Mouse (Mus musculus) testis, adult 2 months (tissue): Measurements from ENCODE around the gene Lrrc38. TPM values are rescaled to one million over a fixed set of nuclear protein-coding genes. Genes with fewer than 3 reads are reported as not detected.
A peak's percentile ranks its signal among the peaks of the same experiment; 100 is the strongest.

Experiments
- H3K27ac ChIP-seq: fragments of 200-500 bp; 2 replicates; pipeline ENCODE4 v1.5.1; 2012; ENCODE audit warnings: low read depth, low read length; ENCODE audit not compliant: control insufficient read depth, insufficient read depth
- H3K27me3 ChIP-seq: fragments of 200-500 bp; 2 replicates; pipeline ENCODE4 v1.6.1; 2012; ENCODE audit warnings: mild to moderate bottlenecking, low read length, moderate library complexity; ENCODE audit not compliant: control insufficient read depth, insufficient read depth
- H3K36me3 ChIP-seq: fragments of 200-500 bp; 2 replicates; pipeline ENCODE4 v1.6.1; 2012; ENCODE audit warnings: mild to moderate bottlenecking, low read length; ENCODE audit not compliant: control insufficient read depth, insufficient read depth
- H3K4me1 ChIP-seq: fragments of 200-500 bp; 2 replicates; pipeline ENCODE4 v1.6.1; 2012; ENCODE audit warnings: low read length; ENCODE audit not compliant: control insufficient read depth, insufficient read depth
- H3K4me3 ChIP-seq: fragments of 200-500 bp; 2 replicates; pipeline ENCODE4 v1.5.1; 2012; ENCODE audit warnings: low read depth, mild to moderate bottlenecking, low read length, moderate library complexity, mixed read lengths; ENCODE audit not compliant: control insufficient read depth
- CTCF ChIP-seq: fragments of 200-500 bp; IDR thresholded peaks from 2 replicates; pipeline ENCODE4 v1.5.1; 2012; ENCODE audit warnings: low read depth, mild to moderate bottlenecking, inconsistent platforms, low read length, moderate library complexity; ENCODE audit not compliant: control insufficient read depth, insufficient read depth, insufficient replicate concordance
- POLR2A ChIP-seq: fragments of 200-500 bp; IDR thresholded peaks from 2 replicates; pipeline ENCODE4 v1.6.1; 2012; ENCODE audit warnings: low read depth, mild to moderate bottlenecking, inconsistent platforms, low read length, moderate library complexity; ENCODE audit not compliant: control insufficient read depth
- polyA plus RNA-seq: library from polyadenylated mRNA; depleted of rRNA; stranded (reverse); fragments of >200 nt; gene quantifications from 2 replicates; pipeline ENCODE4 v1.2.3, GENCODE M21; 2012; rRNA removed

The Lrrc38 gene
- 0.31 and 0.35 TPM in 2 replicates for polyA plus RNA-seq

DNA sequence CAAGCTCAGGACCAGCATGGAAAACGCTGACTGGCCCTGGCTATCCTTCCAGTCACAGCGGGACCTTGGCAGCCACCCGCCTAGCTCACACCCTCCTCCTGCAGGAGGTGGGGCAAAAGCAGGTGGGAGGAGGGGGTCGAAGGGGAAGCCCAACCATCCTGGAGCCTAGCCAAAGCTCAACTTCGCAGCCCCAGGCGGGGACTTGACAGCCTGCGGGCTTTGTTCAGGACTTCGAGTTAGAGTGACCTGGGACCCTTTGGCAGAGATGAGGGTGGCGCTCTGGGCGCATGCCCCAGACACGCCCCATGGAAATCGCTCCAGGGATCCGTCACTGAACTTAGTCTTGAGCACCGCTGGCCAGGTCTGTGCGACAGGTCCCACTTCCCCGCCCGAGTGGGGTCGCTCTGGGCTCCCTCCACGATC is at the start of gene Lrrc38:
Lrrc38 (plus strand) TSS at position 274 of the 423 bp plus-strand sequence.
- Histone ChIP-seq H3K4me1 (peaks cover 10% of the 10 kb centered on the region), H3K27ac (no peak within 1 kb of the TSS), H3K27me3 (no peaks in the 10 kb centered on the region), H3K36me3 (no peaks in the 10 kb centered on the region), H3K4me3 (peak within 1 kb of the TSS; percentile 1)
- TF ChIP-seq POLR2A (no peak), CTCF (no peak)

DNA sequence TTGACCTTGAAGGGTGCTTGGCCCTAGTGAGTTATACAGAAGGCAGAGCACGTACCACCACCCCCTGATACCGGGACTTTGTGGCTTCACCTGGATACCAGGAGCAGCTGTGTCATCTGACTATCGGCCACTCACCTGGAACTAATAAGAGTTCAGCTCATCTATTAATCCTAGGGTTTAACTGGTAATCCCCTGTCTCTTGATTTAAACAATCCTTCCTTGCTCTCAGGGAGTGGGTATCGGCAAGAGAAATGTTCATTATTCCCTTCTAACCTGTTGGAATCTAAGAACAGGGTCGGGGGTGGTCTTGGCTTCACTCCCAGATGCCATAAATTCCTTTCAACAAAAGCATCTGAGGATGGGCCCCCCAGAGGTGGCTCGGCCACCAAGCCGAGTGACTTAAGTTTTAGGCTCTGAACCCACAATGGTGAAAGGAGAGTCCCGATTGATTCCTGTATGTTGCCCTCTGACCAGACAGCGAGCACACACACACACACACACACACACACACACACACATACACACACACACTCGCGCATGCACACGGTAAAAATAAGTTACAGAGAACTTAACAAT is 49.4 kb upstream of the Lrrc38 start:
- TF ChIP-seq CTCF (no peak), POLR2A (no peak)
- no peaks in the 10 kb centered on the region for H3K27me3 ChIP-seq
- H3K36me3 ChIP-seq, result no peaks in the 10 kb centered on the region
- no peak overlapping the region for H3K4me3 ChIP-seq
- H3K27ac ChIP-seq, result no peak overlapping the region
- H3K4me1 ChIP-seq, result peaks cover 3% of the 10 kb centered on the region

DNA sequence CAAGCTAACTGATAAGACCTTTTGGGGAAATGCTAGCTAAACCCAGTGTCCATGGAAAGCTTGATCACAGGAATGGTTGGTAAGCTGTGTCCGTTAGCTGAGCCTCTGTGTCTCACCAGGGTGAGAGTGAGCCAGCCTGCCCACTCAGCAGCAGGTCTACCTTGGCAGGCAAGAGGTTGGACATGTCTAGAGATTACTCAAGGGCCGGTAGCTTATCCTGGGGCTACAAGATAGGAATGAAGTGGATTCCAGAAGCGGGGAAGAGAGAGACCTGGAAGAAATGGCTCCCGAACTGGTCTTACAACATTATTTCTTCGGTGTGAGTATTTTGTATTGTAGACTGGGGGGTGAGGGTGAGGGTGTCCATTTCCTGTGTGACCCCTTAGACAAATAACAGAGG is 48.5 kb upstream of the Lrrc38 start:
- H3K4me1 ChIP-seq, result peaks cover 3% of the 10 kb centered on the region
- no peaks in the 10 kb centered on the region for H3K27me3 ChIP-seq
- H3K4me3 ChIP-seq, result no peak overlapping the region
- TF ChIP-seq POLR2A, result no peak
- no peak for TF ChIP-seq CTCF
- no peak overlapping the region for H3K27ac ChIP-seq
- no peaks in the 10 kb centered on the region for H3K36me3 ChIP-seq

DNA sequence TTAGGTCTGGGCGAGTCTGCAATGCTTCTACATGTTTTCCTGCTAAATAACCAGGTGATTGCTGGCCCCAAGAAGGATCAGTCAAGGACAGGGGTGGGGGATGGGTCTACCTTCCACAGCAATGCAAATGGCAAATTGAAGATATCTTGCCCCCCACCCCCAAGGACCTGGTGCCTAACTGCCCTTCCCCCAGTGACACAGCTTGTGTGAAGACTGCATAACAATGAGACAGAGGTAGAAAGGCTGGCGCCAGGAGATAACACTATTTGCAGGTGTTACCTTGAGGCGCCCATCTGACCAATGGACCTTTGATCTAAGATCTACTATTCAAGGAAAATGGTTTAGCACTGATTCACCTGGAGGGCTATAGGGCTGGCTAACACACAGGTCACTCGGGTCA is 47.7 kb upstream of the Lrrc38 start:
- Histone ChIP-seq H3K27ac (no peak overlapping the region), H3K36me3 (no peaks in the 10 kb centered on the region), H3K4me1 (peaks cover 3% of the 10 kb centered on the region), H3K4me3 (peak overlapping the region; percentile 28), H3K27me3 (no peaks in the 10 kb centered on the region)
- TF ChIP-seq POLR2A, result no peak
- TF ChIP-seq CTCF, result no peak

DNA sequence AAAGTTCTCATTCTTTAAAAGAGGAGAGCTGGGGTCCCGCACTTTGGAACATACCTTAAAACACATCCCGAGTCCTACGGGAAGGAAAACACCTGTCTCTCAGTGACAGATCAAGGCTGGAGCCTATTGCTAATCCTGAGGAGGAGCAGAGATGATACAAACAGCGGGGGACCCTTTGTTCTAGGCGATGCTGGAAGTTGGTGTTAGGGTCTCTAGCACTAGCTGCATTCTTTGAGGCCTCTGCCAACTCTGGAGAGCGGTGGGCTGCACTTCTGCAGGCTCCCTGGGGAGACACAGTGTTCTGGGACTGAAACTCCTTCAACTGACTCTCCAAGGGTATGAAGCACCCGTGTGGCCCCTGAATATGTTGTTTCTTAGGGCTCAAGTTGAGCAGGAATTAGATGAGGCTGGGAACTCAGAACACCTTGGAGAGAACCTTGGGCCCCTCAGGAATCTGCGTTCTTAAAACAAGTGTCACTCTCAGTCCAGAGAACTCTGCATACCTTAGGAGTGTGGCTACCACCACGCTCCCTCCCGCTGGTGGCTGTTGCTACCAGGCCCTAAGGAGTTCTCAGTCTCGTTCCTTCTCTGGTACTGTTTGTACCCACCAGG is 47.2 kb upstream of the Lrrc38 start:
- peaks cover 3% of the 10 kb centered on the region for H3K4me1 ChIP-seq

DNA sequence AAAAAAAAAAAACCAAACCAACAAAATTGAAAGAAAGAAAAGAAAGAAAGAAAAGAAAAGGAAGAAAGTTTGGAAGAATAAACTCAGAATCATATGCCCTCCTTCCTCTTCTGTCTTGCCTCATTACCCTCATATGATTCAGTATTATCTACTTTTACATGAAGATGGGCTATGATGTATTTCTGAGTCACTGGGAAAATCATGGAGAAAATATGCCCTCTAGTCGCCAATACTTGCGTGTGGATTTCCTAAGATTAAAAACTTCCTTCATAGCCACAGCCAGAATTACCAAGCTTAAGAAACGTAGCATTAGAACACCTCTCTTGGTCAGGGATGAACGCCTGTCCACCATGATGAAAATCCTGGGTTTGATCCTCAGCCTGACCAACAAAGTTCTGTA is 44.5 kb upstream of the Lrrc38 start:
- Histone ChIP-seq H3K4me1 (no peaks in the 10 kb centered on the region), H3K27ac (no peak overlapping the region), H3K4me3 (no peak overlapping the region), H3K36me3 (no peaks in the 10 kb centered on the region), H3K27me3 (no peaks in the 10 kb centered on the region)
- TF ChIP-seq POLR2A (no peak), CTCF (no peak)

More for the DNA sequence above, 47.2 kb upstream of the Lrrc38 start:
- Histone ChIP-seq H3K27me3 (no peaks in the 10 kb centered on the region), H3K4me3 (peak overlapping the region; percentile 28), H3K27ac (no peak overlapping the region), H3K36me3 (no peaks in the 10 kb centered on the region)
- no peak for TF ChIP-seq CTCF
- no peak for TF ChIP-seq POLR2A

DNA sequence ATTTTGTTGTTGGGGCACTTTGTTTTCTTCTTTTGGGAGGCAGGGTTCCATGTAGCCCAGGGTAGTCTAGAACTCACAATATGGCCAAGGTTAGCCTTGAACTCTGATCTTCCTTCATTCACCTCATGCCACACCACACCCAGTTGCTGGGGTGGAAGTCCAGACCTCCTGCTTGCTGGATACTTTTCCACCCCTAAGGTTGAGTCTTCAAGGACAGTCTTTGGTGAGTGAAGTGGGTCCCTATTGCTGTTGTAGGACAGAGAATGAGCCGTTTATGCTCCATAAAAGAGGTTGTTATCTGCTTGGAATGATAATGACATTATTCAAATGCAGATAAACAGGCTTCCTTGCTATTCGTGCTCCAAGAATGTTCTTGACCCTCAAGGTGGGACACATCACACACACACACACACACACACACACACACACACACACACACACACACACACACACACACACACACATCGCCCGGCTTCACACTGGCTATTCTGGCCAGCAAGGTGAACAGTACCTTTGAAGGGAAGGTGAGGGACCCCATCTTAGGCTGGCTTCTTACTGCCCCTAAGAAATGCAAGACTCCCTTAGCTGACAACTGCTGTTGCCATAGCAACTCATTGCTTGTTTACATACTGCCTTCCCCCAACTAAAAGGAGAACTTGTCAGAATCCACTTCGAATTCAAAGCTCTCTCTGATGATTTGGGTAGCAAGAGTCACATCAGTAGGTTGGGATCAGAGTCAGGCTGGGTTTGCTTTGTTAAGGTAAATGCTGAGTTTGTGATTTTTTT is 43.4 kb upstream of the Lrrc38 start:
- no peaks in the 10 kb centered on the region for H3K4me1 ChIP-seq
- H3K36me3 ChIP-seq, result no peaks in the 10 kb centered on the region
- H3K4me3 ChIP-seq, result no peak overlapping the region
- H3K27me3 ChIP-seq, result no peaks in the 10 kb centered on the region
- no peak for TF ChIP-seq POLR2A
- no peak for TF ChIP-seq CTCF
- H3K27ac ChIP-seq, result no peak overlapping the region
